Mouse (Mus musculus) CH12.LX (cell line): ENCODE measurements around the gene Cfap77. TPM values are rescaled to one million over a fixed set of nuclear protein-coding genes. Genes with fewer than 3 reads are reported as not detected.

ENCODE experiments used
- DNase-seq: peaks from one replicate; pipeline ENCODE4 v3.0.0-alpha.2; 2013; ENCODE audit errors: extremely low read depth
- H3K27ac ChIP-seq: 2 replicates; pipeline ENCODE4 v1.5.1; 2012; ENCODE audit warnings: low read depth, mild to moderate bottlenecking, control low read depth, moderate library complexity; ENCODE audit not compliant: insufficient read depth
- H3K27me3 ChIP-seq: replicated peaks from 2 replicates; pipeline ENCODE3; 2012; ENCODE audit warnings: inconsistent platforms
- H3K36me3 ChIP-seq, 2 experiments: replicated peaks in 1 of 2; 2 replicates each; pipeline versions ENCODE3 to v1.6.1; 2012; ENCODE audit warnings: inconsistent platforms in 1 of 2, low read length in 1 of 2, mild to moderate bottlenecking in 1 of 2, mixed read lengths in 1 of 2, moderate library complexity in 1 of 2; ENCODE audit not compliant: control insufficient read depth in 1 of 2, insufficient read depth in 1 of 2
- H3K4me1 ChIP-seq, 2 experiments: 2 replicates each; pipeline ENCODE4 v1.6.1; 2012; ENCODE audit warnings: inconsistent platforms in 1 of 2, moderate library complexity in 1 of 2; ENCODE audit not compliant: insufficient read depth in 2 of 2, control insufficient read depth in 1 of 2
- H3K4me2 ChIP-seq: 2 replicates; pipeline ENCODE4 v1.6.1; 2012; ENCODE audit warnings: low read depth, mild to moderate bottlenecking, control low read depth; ENCODE audit not compliant: poor library complexity, insufficient read depth, severe bottlenecking
- H3K4me3 ChIP-seq, 3 experiments: fragments of 150-350 bp in 1 of 3; sonication (generic) in 1 of 3; replicated peaks in 1 of 3; 2 replicates each; pipeline versions ENCODE3 to v1.5.1; 2011 to 2012; ENCODE audit warnings: low read depth in 2 of 3, low read length in 2 of 3, mild to moderate bottlenecking in 2 of 3, moderate library complexity in 2 of 3, control low read depth in 1 of 3, improper control_type of control experiment in 1 of 3, inconsistent platforms in 1 of 3, mixed read lengths in 1 of 3; ENCODE audit not compliant: poor library complexity in 1 of 3
- H3K79me2 ChIP-seq: replicated peaks from 2 replicates; pipeline ENCODE4 v1.6.1; 2012; ENCODE audit warnings: mild to moderate bottlenecking, moderate library complexity; ENCODE audit not compliant: control insufficient read depth, poor library complexity, insufficient read depth, severe bottlenecking; ENCODE audit errors: extremely low read depth
- H3K9ac ChIP-seq: 2 replicates; pipeline ENCODE4 v1.6.1; 2012; ENCODE audit warnings: low read depth, mild to moderate bottlenecking, control low read depth, moderate library complexity; ENCODE audit not compliant: insufficient read depth
- H3K9me3 ChIP-seq: replicated peaks from 2 replicates; pipeline ENCODE3; 2012; ENCODE audit warnings: low read length, inconsistent platforms, mixed read lengths
- BHLHE40 ChIP-seq: IDR thresholded peaks from 2 replicates; pipeline ENCODE4 v1.6.1; 2011; ENCODE audit warnings: mild to moderate bottlenecking, low read depth, low read length, improper control_type of control experiment
- CHD2 ChIP-seq: IDR thresholded peaks from 2 replicates; pipeline ENCODE4 v1.6.1; 2011; ENCODE audit warnings: low read length, improper control_type of control experiment
- E2F4 ChIP-seq: IDR thresholded peaks from 2 replicates; pipeline ENCODE4 v1.6.1; 2011; ENCODE audit warnings: low read depth, low read length, improper control_type of control experiment; ENCODE audit not compliant: insufficient replicate concordance
- ELF1 ChIP-seq: IDR thresholded peaks from 2 replicates; pipeline ENCODE4 v1.6.1; 2014; ENCODE audit warnings: low read depth, mild to moderate bottlenecking, inconsistent platforms, low read length, improper control_type of control experiment
- EP300 ChIP-seq: IDR thresholded peaks from 2 replicates; pipeline ENCODE4 v1.6.1; 2011; ENCODE audit warnings: low read length, improper control_type of control experiment
- GABPA ChIP-seq: IDR thresholded peaks from 2 replicates; pipeline ENCODE4 v1.6.1; 2012; ENCODE audit warnings: low read depth, low read length, improper control_type of control experiment, inconsistent platforms; ENCODE audit not compliant: insufficient replicate concordance
- IRF4 ChIP-seq: IDR thresholded peaks from 2 replicates; pipeline ENCODE4 v1.6.1; 2014; ENCODE audit warnings: low read depth, mild to moderate bottlenecking, inconsistent platforms, low read length, improper control_type of control experiment
- MAZ ChIP-seq: IDR thresholded peaks from 2 replicates; pipeline ENCODE4 v1.6.1; 2012; ENCODE audit warnings: low read depth, mild to moderate bottlenecking, inconsistent platforms, low read length, improper control_type of control experiment, moderate library complexity
- MEF2A ChIP-seq: IDR thresholded peaks from 2 replicates; pipeline ENCODE4 v1.6.1; 2014; ENCODE audit warnings: low read depth, mild to moderate bottlenecking, inconsistent platforms, low read length, improper control_type of control experiment, borderline replicate concordance
- POLR2A ChIP-seq: IDR thresholded peaks from 2 replicates; pipeline ENCODE4 v1.6.1; 2011; ENCODE audit warnings: low read depth, mild to moderate bottlenecking, improper control_type of control experiment, low read length
- POLR2AphosphoS2 ChIP-seq: IDR thresholded peaks from 2 replicates; pipeline ENCODE4 v1.6.1; 2011; ENCODE audit warnings: low read depth, low read length, improper control_type of control experiment
- RAD21 ChIP-seq: IDR thresholded peaks from 2 replicates; pipeline ENCODE4 v1.6.1; 2011; ENCODE audit warnings: low read depth, mild to moderate bottlenecking, low read length, improper control_type of control experiment, moderate library complexity
- RCOR1 ChIP-seq: conservative IDR thresholded peaks from 2 replicates; pipeline ENCODE4 v1.6.1; 2012; ENCODE audit warnings: low read depth, mild to moderate bottlenecking, inconsistent platforms, low read length, improper control_type of control experiment
- SIN3A ChIP-seq: IDR thresholded peaks from 2 replicates; pipeline ENCODE4 v1.6.1; 2012; ENCODE audit warnings: low read length, improper control_type of control experiment, inconsistent platforms
- SMC3 ChIP-seq: IDR thresholded peaks from 2 replicates; pipeline ENCODE4 v1.6.1; 2011; ENCODE audit warnings: low read depth, low read length, improper control_type of control experiment
- UBTF ChIP-seq: IDR thresholded peaks from 2 replicates; pipeline ENCODE4 v1.6.1; 2012; ENCODE audit warnings: low read depth, mild to moderate bottlenecking, inconsistent platforms, low read length, improper control_type of control experiment, moderate library complexity
- ZC3H11A ChIP-seq: IDR thresholded peaks from 2 replicates; pipeline ENCODE4 v1.6.1; 2012; ENCODE audit warnings: low read depth, mild to moderate bottlenecking, inconsistent platforms, low read length, improper control_type of control experiment
- ZKSCAN1 ChIP-seq: IDR thresholded peaks from 2 replicates; pipeline ENCODE4 v1.6.1; 2012; ENCODE audit warnings: low read depth, inconsistent platforms, low read length, improper control_type of control experiment, borderline replicate concordance
- ZMIZ1 ChIP-seq: IDR thresholded peaks from 2 replicates; pipeline ENCODE4 v1.6.1; 2012; ENCODE audit warnings: low read depth, mild to moderate bottlenecking, inconsistent platforms, low read length, improper control_type of control experiment
- dilution Hi-C: fragments of 300-500 bp; cut with MboI; formaldehyde crosslinking; loops from 2 replicates; pipeline ENCODE4 v1.14.3; 2020; ENCODE audit warnings: low sequenced_read_pairs; ENCODE audit not compliant: extremely low pct_unique_long_range_greater_than_20kb, extremely low pct_ligation_motif_present
- in situ Hi-C: fragments of 300-500 bp; cut with MboI; formaldehyde crosslinking; loops from 3 replicates; pipeline ENCODE4 v1.14.3; 2019; ENCODE audit warnings: low sequenced_read_pairs, low pct_ligation_motif_present, low pct_unique_long_range_greater_than_20kb, mixed read lengths
- polyA plus RNA-seq: library from polyadenylated mRNA; unstranded; fragments of >175 nt; gene quantifications from 2 replicates; pipeline ENCODE4 v1.2.1, GENCODE M21; 2012; ENCODE audit warnings: low read depth; ENCODE audit not compliant: insufficient read length
- total RNA-seq, 2 experiments: library from RNA; depleted of rRNA; stranded (reverse); fragments of 300-350 nt in 1 of 2; fragments of >200 nt in 1 of 2; gene quantifications; 2 replicates each; pipeline ENCODE4 v1.2.3; 2012 to 2014

Cfap77 gene
- total and polyA plus RNA-seq, 3 experiments: 0.25 to 0.47 (median 0.35) TPM

GRCm38 (mm10) chr2:28904786-28905185, 150.1 kb downstream of the Cfap77 start:
- peaks cover 28 to 88% of the 10 kb centered on the region in 2 experiments for H3K36me3 ChIP-seq
- no peak overlapping the region for H3K27ac ChIP-seq
- no peaks in the 10 kb centered on the region for H3K79me2 ChIP-seq
- no peak overlapping the region for H3K4me3 ChIP-seq
- dilution Hi-C loops (no loop called here), in situ Hi-C loops (no loop called here)
- peaks cover 10% of the 10 kb centered on the region for H3K9me3 ChIP-seq
- H3K4me1 ChIP-seq: peaks cover 0 to 70% of the 10 kb centered on the region in 2 experiments; a peak in 2 of 4 replicates
- no peak for TF ChIP-seq SMC3
- no peak for TF ChIP-seq GABPA
- no peak for TF ChIP-seq IRF4
- no peak for TF ChIP-seq MAZ
- no peak for TF ChIP-seq POLR2AphosphoS2
- TF ChIP-seq RAD21: no peak
- TF ChIP-seq ZKSCAN1: no peak
- TF ChIP-seq ELF1: no peak
- no peak overlapping the region for H3K4me2 ChIP-seq
- no peak for DNase-seq
- H3K9ac ChIP-seq: no peak overlapping the region
- no peaks in the 10 kb centered on the region for H3K27me3 ChIP-seq

DNA sequence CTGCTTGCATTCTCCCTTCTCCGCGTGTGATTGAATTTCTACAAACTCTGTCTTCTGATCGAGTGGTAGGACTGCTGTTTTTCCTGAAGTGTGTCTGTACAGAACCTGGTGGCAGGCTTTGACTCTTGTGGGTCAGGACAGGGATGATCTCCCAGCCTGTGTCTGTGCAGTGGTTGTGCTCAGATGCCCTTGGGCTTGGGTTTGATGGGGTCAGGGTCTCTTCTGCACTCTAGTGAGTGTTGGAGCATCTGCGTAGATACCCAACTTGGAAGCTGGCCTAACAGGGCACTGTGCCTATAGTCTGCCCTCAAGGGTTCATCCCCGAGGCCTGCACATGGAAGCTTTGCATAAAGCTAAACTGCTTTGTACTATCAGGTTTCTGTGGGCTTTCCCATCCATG, 151.0 kb downstream of the Cfap77 start:
- H3K9ac ChIP-seq: no peak overlapping the region
- no peak overlapping the region for H3K4me2 ChIP-seq
- peaks cover under 1% of the 10 kb centered on the region for H3K9me3 ChIP-seq
- dilution Hi-C loops (no loop called here), in situ Hi-C loops (no loop called here)
- no peak overlapping the region for H3K4me3 ChIP-seq
- H3K36me3 ChIP-seq: peaks cover 36 to 87% of the 10 kb centered on the region in 2 experiments
- no peaks in the 10 kb centered on the region for H3K79me2 ChIP-seq
- DNase-seq: peak; percentile 40
- no peaks in the 10 kb centered on the region for H3K27me3 ChIP-seq
- H3K27ac ChIP-seq: 0 out of 2 replicates have a peak overlapping the region, but pooled peaks have one; percentile 28
- TF ChIP-seq EP300 (no peak), POLR2A (no peak), RCOR1 (no peak), GABPA (no peak), MAZ (no peak), MEF2A (no peak), IRF4 (no peak), CHD2 (no peak), ZMIZ1 (no peak), BHLHE40 (no peak), ELF1 (no peak), UBTF (no peak), ZC3H11A (no peak), SIN3A (no peak), E2F4 (no peak), RAD21 (no peak)
- H3K4me1 ChIP-seq: peaks cover 0 to 74% of the 10 kb centered on the region in 2 experiments; a peak in 2 of 4 replicates
